Mouse (Mus musculus) thymus, postnatal 36 days (tissue): ENCODE data around the gene Hsd17b13.
"Not testable (repeated sequence)": the region's sequence is repeated elsewhere in the genome, so short reads cannot be mapped to it uniquely, and the experiment has no call there.

Experiments
- DNase-seq, 2 experiments: peaks; one replicate each; pipeline ENCODE4 v3.0.0; 2022; ENCODE audit warnings: mixed read lengths in 2 of 2

Hsd17b13 gene

DNA sequence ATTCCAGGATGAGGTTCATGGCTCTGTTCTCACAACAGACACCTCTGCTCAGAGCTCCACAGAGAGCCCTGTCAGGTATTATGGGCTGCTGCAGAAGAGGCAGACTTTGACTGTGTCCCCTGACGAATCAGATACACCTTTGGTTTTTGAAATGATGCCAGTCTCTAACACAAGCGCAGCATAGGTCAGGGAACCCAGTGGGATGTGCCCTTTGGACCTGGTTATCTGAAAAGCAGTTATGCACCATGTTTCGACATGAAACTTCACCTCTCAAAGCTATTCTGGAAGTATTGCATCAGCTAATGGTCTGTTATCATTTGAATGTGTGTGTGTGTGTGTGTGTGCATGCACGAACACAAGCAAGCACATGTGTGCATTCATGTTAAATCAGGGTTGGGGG lies at the start of gene Hsd17b13:
TSS of gene Hsd17b13 (minus strand) at position 114 of the 400 bp plus-strand sequence.
- no peak for DNase-seq

DNA sequence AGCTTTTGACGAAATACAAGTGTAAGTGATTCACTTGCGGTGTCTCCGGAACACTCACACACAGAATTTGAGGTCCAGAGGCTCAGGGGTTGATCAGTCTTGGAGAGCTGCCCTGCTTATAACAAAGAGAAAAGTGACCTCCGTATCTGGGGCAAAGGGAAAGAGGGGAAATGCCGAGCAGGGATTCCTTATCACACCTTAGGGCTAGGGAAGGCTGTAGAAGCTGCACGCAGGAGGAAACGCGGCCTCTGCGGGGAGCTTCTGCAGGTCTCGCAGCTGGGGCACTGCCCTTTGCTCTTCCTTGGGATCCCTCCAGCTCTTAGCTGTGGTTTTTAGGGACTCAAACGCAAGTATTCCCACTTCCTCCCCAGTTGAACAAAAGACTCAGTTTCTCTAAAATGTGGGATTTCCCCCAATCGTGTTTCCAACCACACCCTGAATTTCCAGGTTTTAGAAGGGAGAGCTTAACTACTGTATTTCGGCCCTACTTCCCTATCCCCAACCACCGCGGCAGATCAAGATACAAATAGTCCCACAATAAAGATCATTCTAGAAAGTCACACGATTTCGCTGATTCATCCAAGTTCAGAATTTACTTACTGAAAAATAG lies 48.1 kb upstream of the Hsd17b13 start:
- DNase-seq = no peak

DNA sequence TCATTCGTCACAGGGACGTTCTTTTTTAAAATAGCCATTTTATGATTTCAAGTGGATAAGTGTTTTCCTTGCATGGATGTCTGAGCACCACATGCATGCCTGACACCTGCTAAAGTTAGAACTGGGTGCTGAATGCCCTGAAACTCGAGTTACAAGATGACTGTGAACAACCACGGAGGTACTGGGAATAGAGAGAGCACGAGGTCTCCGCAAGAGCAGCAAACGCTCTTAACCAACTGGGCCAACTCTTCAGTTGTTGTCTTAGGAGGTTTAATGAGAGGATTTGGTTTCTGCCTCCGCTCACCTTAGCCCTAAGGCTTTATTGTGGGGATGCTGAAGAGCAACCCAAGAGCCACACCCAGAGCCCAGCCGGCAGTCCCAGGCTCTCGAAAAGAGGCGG lies 47.6 kb upstream of the Hsd17b13 start:
- no peak for DNase-seq

DNA sequence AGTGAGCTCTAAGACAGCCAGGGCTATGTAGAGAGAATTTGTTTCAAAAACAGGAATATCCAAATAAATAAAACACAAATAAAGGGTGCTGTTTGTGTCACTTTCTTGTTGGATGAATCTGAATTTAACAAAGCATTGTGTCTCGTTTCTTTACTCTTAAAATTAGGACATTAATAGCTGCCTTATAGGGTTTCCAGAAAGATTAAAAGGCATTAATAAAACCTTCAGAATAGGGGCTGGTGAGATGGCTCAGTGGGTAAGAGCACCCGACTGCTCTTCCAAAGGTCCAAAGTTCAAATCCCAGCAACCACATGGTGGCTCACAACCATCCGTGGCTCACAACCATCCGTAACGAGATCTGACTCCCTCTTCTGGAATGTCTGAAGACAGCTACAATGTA lies 47.0 kb upstream of the Hsd17b13 start:
- DNase-seq = not testable (repeated sequence)

DNA sequence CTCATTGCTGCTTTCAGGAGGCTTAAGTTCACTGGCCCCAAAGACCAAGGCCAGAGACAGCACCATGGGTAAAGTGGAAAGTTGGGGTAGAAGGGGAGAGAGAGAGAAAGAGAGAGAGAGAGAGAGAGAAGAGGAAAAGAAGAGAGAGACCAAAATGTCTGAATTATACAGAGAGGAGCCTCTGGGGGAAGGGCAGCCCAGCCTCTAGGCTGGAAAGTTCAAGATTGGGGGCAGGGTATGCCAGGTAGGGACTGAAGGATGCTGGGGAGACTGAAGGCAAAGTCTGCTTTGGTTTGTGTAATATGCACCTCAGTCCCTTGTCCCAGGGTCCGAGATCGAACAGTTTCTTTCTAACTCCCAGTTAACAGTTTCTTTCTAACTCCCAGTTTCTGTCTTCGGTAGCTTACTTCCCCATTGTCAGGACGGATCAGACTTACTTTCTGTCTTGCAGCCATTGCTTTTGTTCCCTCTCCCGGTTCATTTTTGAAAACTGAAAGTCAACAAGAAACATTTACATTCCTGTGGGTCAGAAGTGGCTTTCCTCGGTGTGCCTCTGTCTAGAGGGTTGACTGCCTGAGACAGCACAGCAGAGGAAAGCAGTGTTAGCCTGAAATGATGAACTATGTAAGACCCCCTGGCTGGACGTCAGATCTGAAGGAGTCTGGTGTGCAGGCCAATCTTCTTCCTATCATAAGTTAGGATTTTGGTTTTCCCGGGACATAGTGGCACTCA lies 46.2 kb upstream of the Hsd17b13 start:
- DNase-seq = no peak

DNA sequence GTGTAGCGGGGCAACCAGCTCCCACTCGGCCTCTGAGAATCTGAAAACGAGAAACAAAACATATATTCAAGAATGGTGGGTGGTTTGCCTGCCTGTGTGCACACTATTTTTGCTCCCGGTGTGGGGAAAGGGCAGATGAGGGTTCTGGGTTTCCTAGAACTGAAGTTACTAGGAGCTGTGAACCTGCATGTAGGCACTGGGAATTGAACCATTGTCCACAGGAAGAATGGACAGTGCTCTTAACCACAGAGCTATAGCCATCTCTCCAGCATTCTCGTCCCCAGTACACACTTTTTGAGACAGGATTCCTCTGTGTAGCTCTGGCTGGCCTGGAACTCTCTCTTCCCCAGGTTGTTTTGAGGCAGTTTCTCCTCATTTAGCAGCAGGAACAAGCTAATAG lies 45.3 kb upstream of the Hsd17b13 start:
- DNase-seq = no peak

DNA sequence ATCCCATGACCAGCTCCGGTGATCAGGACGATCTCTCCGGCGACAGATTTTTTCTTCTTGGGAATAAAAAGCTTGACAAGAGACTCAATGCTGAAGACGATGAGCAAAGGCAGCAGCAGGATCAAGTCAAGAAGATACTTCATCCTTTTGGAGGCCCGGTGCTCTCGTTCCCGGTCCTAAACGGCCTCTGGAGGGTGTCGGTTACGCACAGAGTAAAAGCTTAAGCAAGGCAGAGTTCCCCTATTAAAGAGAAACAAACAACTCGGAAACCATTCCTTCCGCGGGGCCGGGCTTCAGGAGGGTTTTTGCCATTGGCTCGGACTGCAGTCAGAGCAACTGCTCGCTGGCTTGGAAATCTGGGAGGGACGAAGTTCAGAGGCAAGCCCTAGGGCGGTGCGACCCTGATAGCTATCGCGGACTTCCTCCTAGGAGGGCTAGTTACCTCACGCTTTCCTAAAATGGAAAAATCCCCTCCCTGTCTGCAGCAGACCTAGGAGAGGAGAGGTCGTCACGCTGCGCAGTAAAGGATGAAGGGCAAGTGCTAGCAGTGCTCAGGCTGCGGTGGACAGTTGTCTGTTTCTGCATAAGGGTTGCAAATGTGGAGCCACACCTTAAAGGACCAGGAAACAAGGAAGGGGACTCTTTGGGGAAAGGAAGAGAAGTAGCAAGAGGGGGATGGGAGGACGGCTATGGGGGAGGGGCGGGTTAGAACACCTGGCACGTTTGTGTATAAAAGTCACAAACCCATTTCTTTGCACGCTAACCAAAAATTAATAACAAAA lies 44.6 kb upstream of the Hsd17b13 start, which contains the start of gene Hsd17b11:
TSS of gene Hsd17b11 (minus strand) at position 323 of the 782 bp plus-strand sequence.
- peak; percentile 62 to 63 for DNase-seq

DNA sequence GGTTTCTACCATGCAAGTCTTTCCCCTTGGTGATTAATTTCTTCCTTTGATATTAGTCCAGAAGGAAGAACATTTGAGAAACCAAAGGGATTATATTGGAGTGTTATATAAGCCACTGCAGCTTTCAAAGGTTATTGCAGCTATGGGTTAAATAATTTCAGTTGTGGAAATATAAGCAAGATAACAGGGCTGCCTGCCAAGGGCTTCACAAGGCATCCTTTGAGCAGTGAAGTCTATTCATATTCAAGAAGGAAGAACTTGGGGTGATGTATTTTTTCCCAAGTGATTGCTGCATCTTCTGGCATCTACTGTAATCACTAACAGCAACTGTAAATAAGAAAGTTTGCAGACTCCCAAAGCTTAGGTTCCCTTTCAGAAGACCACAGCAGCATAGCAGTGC lies 34.2 kb upstream of the Hsd17b13 start:
- DNase-seq = no peak

DNA sequence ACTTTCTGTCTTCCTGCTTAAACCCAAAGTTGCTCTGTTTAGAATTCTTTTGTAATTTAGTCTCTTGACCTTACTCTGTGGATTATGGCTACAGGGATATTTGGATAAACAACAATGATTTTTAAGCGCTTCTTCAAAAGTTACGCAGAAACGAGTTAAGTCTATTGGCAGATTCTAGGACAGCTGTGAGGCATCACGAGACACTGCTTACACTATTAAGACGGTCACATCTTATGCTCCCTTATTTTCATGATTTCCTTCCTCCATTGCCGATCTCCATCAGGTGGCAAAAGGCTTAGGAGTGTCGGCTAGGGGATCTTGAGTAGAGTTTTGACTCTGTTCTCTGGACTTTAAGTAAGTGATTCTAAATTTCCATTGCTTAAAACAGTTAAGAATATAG lies 33.1 kb upstream of the Hsd17b13 start:
- no peak for DNase-seq

DNA sequence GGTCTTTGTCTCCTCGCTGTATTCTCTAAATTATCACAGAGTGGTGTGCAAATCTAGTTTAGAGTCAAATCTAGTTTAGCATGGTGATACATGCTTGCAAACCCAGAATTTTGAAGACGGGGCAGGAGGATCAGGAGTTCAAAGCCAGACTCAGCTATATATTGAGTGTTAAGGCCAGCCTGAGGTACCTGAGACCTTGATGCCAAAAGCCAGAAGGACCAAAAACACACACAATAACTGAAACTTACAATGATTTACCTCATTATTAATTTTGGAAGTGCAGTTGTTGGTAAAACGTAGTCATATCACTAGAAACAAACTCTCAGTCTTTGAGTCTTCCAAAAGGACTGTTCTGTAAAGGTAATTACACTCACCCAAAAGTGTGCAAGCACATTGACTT lies 32.2 kb upstream of the Hsd17b13 start:
- DNase-seq = no peak

DNA sequence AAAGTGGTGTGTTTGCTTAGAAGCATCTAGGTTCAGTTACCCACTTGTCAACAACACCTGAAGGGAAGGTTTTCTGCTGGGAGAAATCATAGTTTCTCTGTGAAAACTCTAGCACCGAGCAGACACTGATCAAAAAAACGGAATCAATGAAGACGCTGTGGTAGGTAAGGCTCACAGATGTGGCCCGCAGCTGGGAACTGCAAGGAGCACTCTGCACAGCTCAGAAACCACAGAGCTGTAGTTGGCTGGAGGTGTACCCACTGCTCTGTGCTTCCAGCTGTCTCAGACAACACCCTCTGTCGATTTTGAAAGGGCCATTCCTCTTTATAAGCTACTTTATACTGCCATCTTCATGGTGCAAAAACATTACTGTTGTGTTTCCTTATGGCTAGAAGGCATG lies 30.6 kb upstream of the Hsd17b13 start:
- DNase-seq = peak; percentile 64 to 82

DNA sequence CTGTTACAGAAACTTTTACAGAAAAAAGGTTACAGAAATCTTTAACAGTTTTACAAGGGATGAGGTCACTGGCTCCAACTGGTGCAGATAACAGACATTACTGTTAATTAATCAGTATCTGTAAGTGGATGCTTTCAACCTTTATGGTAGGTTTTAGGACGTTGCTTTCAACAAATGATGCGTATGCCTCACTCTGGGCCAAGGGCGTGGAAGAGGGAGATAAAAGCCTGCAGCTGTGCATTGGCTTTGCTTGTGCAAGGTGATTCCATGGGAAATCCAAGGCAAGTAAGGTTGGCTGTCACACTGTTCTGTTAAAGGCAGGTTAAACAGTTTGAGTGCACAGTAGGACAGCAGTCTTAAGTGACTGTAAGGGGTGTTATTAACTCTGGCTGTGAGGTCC lies 29.6 kb upstream of the Hsd17b13 start:
- no peak for DNase-seq

DNA sequence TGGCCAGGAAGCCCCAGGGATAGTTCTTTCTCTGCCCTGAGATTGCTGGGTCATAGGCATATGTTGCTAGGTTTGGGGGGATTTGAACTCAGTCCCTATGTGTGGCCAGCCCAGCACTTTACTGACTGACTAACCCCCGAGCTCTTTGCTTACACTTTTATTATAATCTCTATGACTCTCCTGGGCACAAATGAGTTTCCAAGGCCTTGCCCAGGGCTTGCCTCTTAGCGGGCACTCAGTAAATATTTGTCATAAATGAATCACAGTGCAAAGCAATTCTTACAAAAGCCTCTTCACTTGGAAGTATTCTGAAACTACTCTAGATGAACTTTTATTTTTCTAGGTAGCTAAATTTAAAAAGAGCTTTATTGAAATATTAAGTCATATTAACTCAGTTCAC lies 26.7 kb upstream of the Hsd17b13 start:
- no peak for DNase-seq

DNA sequence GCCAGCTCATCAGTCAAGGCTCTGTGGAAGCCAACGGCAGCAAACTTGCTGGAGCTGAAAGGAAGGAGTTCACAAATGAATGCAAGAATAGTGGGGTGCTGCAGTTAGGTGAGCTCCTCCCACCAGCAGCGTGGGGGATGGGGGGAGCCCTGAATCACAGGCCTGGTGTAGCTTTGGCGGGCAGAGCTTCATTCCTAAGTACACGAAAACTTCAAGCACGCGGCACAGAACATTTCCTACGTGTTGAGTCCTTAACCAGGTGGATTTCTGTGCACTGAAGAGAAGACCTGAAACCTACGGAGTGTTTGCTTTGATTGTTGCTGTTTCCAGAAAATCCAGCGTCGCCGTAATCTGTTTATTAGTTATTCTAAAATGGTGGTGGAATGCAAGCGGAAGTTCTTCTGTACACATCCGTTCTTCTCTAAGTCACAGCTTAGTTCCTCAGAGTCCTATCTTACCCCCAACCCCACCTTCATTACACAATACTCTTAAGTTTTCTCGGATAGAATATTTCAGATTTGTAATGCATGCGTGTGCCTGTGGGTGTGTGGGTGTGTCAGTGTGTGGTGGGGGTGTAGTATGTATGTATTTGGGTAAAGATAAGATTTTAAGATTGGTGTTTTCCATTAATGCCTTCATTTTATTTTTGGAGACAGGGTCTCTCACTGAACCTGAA lies 26.2 kb upstream of the Hsd17b13 start:
- no peak for DNase-seq

DNA sequence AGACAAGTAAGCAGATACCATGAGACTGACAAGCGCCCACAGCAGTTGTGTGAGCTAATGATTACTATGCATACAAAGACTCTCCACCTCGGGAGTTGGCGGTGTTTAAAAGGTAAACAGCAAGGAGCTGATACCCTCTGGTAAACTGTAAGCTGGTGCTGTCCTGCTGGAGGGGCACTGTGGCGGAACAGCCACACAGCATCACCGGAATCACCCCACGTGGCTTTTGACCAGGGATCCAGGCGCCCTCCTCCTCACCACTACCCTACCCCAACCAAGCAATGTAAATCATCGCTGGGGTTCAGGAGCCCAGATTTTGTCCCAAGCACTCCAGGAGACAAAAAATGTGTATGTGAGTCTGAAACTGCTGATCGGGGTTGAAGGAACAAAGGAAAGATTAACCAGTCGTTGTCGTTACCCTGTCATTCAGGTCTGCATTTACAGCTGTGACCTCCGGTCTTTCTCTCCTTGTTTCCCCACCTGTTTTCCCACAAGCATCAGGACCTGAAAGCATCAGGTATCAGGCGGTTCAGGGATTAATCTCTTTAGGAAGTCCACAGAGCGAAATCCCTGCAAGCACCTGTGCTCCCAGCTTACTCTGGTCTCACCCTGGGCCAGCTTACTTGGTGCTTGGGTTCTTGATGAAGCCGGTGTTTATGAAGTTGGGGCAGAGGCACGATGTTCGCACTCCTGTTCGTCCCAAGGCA lies 25.5 kb upstream of the Hsd17b13 start:
- DNase-seq = no peak

DNA sequence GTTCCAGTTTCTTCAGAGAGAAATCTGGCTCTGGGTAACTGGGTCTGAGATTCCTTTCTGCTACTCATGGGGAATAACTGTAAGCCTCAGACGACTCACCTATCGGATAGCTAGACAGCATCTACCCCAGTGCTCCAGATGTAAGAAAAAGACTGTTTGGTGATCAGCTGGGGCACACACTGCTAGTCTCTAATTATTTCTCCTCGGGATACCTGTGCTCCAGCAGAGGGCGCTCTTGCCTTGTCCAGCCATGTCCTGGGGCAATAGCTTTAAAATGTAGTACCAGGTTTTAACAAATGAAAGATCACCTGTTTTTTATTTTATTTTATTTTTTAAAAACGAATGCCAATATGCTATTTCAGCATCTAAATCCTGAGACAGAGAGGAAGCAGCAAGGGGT lies 22.5 kb upstream of the Hsd17b13 start:
- peak; percentile 76 to 78 for DNase-seq

DNA sequence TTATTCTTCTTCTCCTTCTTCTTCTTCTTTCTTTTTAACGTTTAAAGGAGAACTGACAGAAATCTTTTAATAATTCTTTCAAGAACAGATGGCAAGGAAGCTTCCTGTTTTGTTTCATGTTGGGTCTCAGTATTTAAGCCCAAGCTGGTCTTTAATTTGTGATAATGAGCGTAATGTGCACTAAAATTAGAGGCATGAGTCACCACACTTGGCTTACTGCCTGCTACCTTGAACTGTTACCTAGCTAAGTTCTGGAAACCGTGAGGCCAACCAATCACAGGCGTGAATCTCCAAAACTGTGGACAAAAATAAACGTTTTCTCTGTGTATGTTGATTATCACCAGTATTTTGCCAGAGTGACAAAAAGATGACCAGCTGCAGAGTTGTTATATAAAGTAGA lies 21.5 kb upstream of the Hsd17b13 start:
- no peak for DNase-seq

DNA sequence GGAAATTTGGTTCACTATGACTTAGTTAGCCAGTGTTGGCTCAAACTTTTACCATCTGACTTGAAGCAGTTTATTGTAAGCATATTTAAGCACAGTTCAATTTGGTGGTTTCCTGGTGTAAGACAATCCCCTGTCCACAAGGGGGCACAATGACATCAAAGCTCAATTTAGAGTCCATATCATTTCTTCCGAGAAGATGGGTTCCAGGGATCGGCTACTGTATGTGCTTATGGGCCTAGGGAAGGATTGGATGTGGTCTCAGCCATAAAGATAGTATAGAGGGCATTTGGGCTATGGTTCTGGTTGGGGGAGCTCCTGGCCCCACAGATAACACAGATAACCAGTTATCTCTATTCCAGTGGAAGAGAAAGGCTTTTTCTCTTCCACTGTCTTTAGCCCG lies 18.0 kb upstream of the Hsd17b13 start:
- DNase-seq = no peak

DNA sequence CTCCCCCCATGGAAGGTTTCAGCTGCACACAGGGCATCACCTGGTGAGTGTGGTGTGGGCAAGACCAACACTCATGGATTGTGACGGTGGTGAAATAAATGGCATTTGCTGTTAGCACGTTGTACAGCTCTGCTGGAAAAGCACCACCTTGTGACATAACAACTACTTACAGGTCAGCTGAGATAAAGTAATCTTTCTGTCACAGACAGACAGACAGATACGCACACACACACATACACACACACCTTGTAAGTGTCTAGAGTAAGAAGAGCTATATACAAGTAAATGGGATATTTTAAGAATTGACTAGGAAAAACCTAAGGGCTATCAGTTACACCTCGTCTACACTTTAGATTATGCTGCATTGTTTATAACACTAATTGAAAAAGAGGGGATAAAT lies 17.5 kb upstream of the Hsd17b13 start:
- DNase-seq = no peak

DNA sequence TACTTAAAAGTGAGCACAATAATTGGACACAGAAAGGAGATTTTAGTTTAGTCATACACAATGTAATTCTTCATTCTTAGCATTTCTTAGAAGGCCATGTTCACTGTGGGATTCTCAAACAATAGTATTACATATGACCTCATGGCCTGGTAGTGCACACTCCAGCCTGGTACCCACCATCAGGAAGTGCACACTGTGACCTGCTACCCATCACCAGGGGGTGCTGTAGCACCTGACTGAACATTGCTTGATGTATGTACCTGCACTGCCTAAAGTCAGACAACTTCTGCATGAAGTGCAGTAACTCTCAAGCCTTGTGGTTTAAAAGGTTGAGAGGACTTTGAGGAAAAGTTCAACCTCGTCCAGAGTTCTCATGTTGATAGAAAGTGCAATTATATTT lies 16.4 kb upstream of the Hsd17b13 start:
- DNase-seq = peak; percentile 40 to 49

DNA sequence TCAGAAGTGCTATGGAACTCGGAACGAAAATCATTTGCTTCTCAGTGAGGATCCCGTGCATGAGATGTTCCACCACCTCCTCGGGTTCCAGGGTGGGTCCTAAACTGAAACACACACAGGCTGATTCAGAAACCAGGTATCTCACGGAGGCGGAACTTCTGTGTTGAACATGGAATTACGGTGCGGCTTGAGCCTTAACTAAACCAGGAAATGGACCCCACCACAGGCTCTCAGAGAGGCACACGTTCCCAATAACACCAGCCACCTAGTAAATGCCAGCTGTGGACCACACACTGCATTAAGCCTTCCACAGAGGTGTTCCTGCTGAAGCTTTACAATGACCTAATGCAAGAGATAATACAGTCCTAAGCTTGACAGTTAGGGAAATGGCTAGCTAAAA lies 15.6 kb upstream of the Hsd17b13 start:
- no peak for DNase-seq

DNA sequence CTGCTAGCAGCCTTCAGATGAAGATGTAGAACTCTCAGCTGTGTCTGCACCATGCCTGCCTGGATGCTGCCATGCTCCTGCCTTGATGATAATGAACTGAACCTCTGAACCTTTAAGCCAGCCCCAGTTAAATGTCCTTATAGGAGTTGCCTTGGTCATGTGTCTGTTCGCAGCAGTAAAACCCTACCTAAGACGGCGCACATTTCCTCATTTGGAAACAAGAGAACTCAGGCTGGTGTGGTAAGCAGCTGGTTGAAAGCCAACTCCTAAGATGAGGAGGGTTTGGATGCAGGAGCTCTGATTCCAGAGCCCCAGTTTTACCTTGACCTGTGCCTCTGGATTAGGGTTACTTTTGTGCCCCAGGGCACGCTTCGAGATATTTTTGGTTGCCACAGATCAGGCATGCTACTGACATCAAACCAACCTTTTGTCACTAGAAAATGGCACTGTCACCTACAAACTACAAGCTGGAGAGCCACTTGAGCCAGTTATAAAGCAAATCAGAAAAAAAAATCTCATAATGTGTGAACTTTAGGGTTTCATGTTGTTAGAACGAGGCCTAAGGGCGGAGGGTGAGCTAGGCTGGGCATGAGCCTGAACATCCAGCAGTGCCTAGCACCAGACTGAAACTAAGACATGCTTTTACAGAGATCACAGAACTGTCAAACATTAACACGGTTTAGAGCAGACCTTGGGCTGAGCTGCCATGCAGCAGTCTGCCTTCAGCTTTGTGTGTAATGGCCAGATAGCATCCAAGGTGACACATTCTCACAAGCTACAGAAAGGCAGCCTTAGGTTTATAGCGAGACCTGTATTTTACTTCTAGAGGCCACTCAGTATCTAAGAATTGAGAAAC lies 3.7 kb upstream of the Hsd17b13 start:
- no peak for DNase-seq
